Mouse (Mus musculus) CH12.LX (cell line): ENCODE measurements around the gene Ptpn11. TPM values are rescaled to one million over a fixed set of nuclear protein-coding genes. Genes with fewer than 3 reads are reported as not detected.

ENCODE experiments used
- DNase-seq: peaks from one replicate; pipeline ENCODE4 v3.0.0-alpha.2; 2013; ENCODE audit errors: extremely low read depth
- H3K27ac ChIP-seq: 2 replicates; pipeline ENCODE4 v1.5.1; 2012; ENCODE audit warnings: low read depth, mild to moderate bottlenecking, control low read depth, moderate library complexity; ENCODE audit not compliant: insufficient read depth
- H3K27me3 ChIP-seq: replicated peaks from 2 replicates; pipeline ENCODE3; 2012; ENCODE audit warnings: inconsistent platforms
- H3K36me3 ChIP-seq, 2 experiments: replicated peaks in 1 of 2; 2 replicates each; pipeline versions ENCODE3 to v1.6.1; 2012; ENCODE audit warnings: inconsistent platforms in 1 of 2, low read length in 1 of 2, mild to moderate bottlenecking in 1 of 2, mixed read lengths in 1 of 2, moderate library complexity in 1 of 2; ENCODE audit not compliant: control insufficient read depth in 1 of 2, insufficient read depth in 1 of 2
- H3K4me1 ChIP-seq, 2 experiments: 2 replicates each; pipeline ENCODE4 v1.6.1; 2012; ENCODE audit warnings: inconsistent platforms in 1 of 2, moderate library complexity in 1 of 2; ENCODE audit not compliant: insufficient read depth in 2 of 2, control insufficient read depth in 1 of 2
- H3K4me2 ChIP-seq: 2 replicates; pipeline ENCODE4 v1.6.1; 2012; ENCODE audit warnings: low read depth, mild to moderate bottlenecking, control low read depth; ENCODE audit not compliant: poor library complexity, insufficient read depth, severe bottlenecking
- H3K4me3 ChIP-seq, 3 experiments: fragments of 150-350 bp in 1 of 3; sonication (generic) in 1 of 3; replicated peaks in 1 of 3; 2 replicates each; pipeline versions ENCODE3 to v1.5.1; 2011 to 2012; ENCODE audit warnings: low read depth in 2 of 3, low read length in 2 of 3, mild to moderate bottlenecking in 2 of 3, moderate library complexity in 2 of 3, control low read depth in 1 of 3, improper control_type of control experiment in 1 of 3, inconsistent platforms in 1 of 3, mixed read lengths in 1 of 3; ENCODE audit not compliant: poor library complexity in 1 of 3
- H3K79me2 ChIP-seq: replicated peaks from 2 replicates; pipeline ENCODE4 v1.6.1; 2012; ENCODE audit warnings: mild to moderate bottlenecking, moderate library complexity; ENCODE audit not compliant: control insufficient read depth, poor library complexity, insufficient read depth, severe bottlenecking; ENCODE audit errors: extremely low read depth
- H3K9ac ChIP-seq: 2 replicates; pipeline ENCODE4 v1.6.1; 2012; ENCODE audit warnings: low read depth, mild to moderate bottlenecking, control low read depth, moderate library complexity; ENCODE audit not compliant: insufficient read depth
- H3K9me3 ChIP-seq: replicated peaks from 2 replicates; pipeline ENCODE3; 2012; ENCODE audit warnings: low read length, inconsistent platforms, mixed read lengths
- BHLHE40 ChIP-seq: IDR thresholded peaks from 2 replicates; pipeline ENCODE4 v1.6.1; 2011; ENCODE audit warnings: mild to moderate bottlenecking, low read depth, low read length, improper control_type of control experiment
- CHD1 ChIP-seq: IDR thresholded peaks from 2 replicates; pipeline ENCODE4 v1.6.1; 2012; ENCODE audit warnings: low read depth, low read length, improper control_type of control experiment, inconsistent platforms
- CTCF ChIP-seq, 2 experiments: IDR thresholded peaks in 1 of 2; conservative IDR thresholded peaks in 1 of 2; 2 replicates each; pipeline ENCODE4 v1.5.1; 2011 to 2012; ENCODE audit warnings: low read depth in 2 of 2, low read length in 2 of 2, improper control_type of control experiment in 1 of 2, inconsistent platforms in 1 of 2, mild to moderate bottlenecking in 1 of 2, moderate library complexity in 1 of 2
- E2F4 ChIP-seq: IDR thresholded peaks from 2 replicates; pipeline ENCODE4 v1.6.1; 2011; ENCODE audit warnings: low read depth, low read length, improper control_type of control experiment; ENCODE audit not compliant: insufficient replicate concordance
- ELF1 ChIP-seq: IDR thresholded peaks from 2 replicates; pipeline ENCODE4 v1.6.1; 2014; ENCODE audit warnings: low read depth, mild to moderate bottlenecking, inconsistent platforms, low read length, improper control_type of control experiment
- EP300 ChIP-seq: IDR thresholded peaks from 2 replicates; pipeline ENCODE4 v1.6.1; 2011; ENCODE audit warnings: low read length, improper control_type of control experiment
- ETS1 ChIP-seq: conservative IDR thresholded peaks from 2 replicates; pipeline ENCODE4 v1.6.1; 2012; ENCODE audit warnings: low read depth, mild to moderate bottlenecking, inconsistent platforms, low read length, improper control_type of control experiment, moderate library complexity
- GABPA ChIP-seq: IDR thresholded peaks from 2 replicates; pipeline ENCODE4 v1.6.1; 2012; ENCODE audit warnings: low read depth, low read length, improper control_type of control experiment, inconsistent platforms; ENCODE audit not compliant: insufficient replicate concordance
- HCFC1 ChIP-seq: IDR thresholded peaks from 2 replicates; pipeline ENCODE4 v1.6.1; 2012; ENCODE audit warnings: low read depth, mild to moderate bottlenecking, inconsistent platforms, low read length, improper control_type of control experiment
- IRF4 ChIP-seq: IDR thresholded peaks from 2 replicates; pipeline ENCODE4 v1.6.1; 2014; ENCODE audit warnings: low read depth, mild to moderate bottlenecking, inconsistent platforms, low read length, improper control_type of control experiment
- JUN ChIP-seq: IDR thresholded peaks from 2 replicates; pipeline ENCODE4 v1.6.1; 2011; ENCODE audit warnings: low read depth, mild to moderate bottlenecking, low read length, improper control_type of control experiment, moderate library complexity; ENCODE audit not compliant: insufficient read depth
- MAFK ChIP-seq: IDR thresholded peaks from 2 replicates; pipeline ENCODE4 v1.6.1; 2011; ENCODE audit warnings: low read length, improper control_type of control experiment; ENCODE audit not compliant: insufficient replicate concordance
- MAX ChIP-seq: IDR thresholded peaks from 2 replicates; pipeline ENCODE4 v1.6.1; 2011; ENCODE audit warnings: low read length, improper control_type of control experiment
- MAZ ChIP-seq: IDR thresholded peaks from 2 replicates; pipeline ENCODE4 v1.6.1; 2012; ENCODE audit warnings: low read depth, mild to moderate bottlenecking, inconsistent platforms, low read length, improper control_type of control experiment, moderate library complexity
- MEF2A ChIP-seq: IDR thresholded peaks from 2 replicates; pipeline ENCODE4 v1.6.1; 2014; ENCODE audit warnings: low read depth, mild to moderate bottlenecking, inconsistent platforms, low read length, improper control_type of control experiment, borderline replicate concordance
- NELFE ChIP-seq: IDR thresholded peaks from 2 replicates; pipeline ENCODE4 v1.6.1; 2011; ENCODE audit warnings: low read depth, low read length, improper control_type of control experiment
- NRF1 ChIP-seq: IDR thresholded peaks from 2 replicates; pipeline ENCODE4 v1.6.1; 2014; ENCODE audit warnings: low read depth, mild to moderate bottlenecking, inconsistent platforms, low read length, improper control_type of control experiment, moderate library complexity
- PAX5 ChIP-seq: IDR thresholded peaks from 2 replicates; pipeline ENCODE4 v1.6.1; 2012; ENCODE audit warnings: low read length, inconsistent platforms, mixed read lengths
- POLR2A ChIP-seq: IDR thresholded peaks from 2 replicates; pipeline ENCODE4 v1.6.1; 2011; ENCODE audit warnings: low read depth, mild to moderate bottlenecking, improper control_type of control experiment, low read length
- POLR2AphosphoS2 ChIP-seq: IDR thresholded peaks from 2 replicates; pipeline ENCODE4 v1.6.1; 2011; ENCODE audit warnings: low read depth, low read length, improper control_type of control experiment
- RCOR1 ChIP-seq: conservative IDR thresholded peaks from 2 replicates; pipeline ENCODE4 v1.6.1; 2012; ENCODE audit warnings: low read depth, mild to moderate bottlenecking, inconsistent platforms, low read length, improper control_type of control experiment
- SMC3 ChIP-seq: IDR thresholded peaks from 2 replicates; pipeline ENCODE4 v1.6.1; 2011; ENCODE audit warnings: low read depth, low read length, improper control_type of control experiment
- USF1 ChIP-seq: IDR thresholded peaks from 2 replicates; pipeline ENCODE4 v1.6.1; 2014; ENCODE audit warnings: low read depth, mild to moderate bottlenecking, inconsistent platforms, low read length, improper control_type of control experiment
- ZMIZ1 ChIP-seq: IDR thresholded peaks from 2 replicates; pipeline ENCODE4 v1.6.1; 2012; ENCODE audit warnings: low read depth, mild to moderate bottlenecking, inconsistent platforms, low read length, improper control_type of control experiment
- ZNF384 ChIP-seq: IDR thresholded peaks from 2 replicates; pipeline ENCODE4 v1.6.1; 2012; ENCODE audit warnings: low read depth, low read length, improper control_type of control experiment, inconsistent platforms
- dilution Hi-C: fragments of 300-500 bp; cut with MboI; formaldehyde crosslinking; loops from 2 replicates; pipeline ENCODE4 v1.14.3; 2020; ENCODE audit warnings: low sequenced_read_pairs; ENCODE audit not compliant: extremely low pct_unique_long_range_greater_than_20kb, extremely low pct_ligation_motif_present
- in situ Hi-C: fragments of 300-500 bp; cut with MboI; formaldehyde crosslinking; loops from 3 replicates; pipeline ENCODE4 v1.14.3; 2019; ENCODE audit warnings: low sequenced_read_pairs, low pct_ligation_motif_present, low pct_unique_long_range_greater_than_20kb, mixed read lengths
- polyA plus RNA-seq: library from polyadenylated mRNA; unstranded; fragments of >175 nt; gene quantifications from 2 replicates; pipeline ENCODE4 v1.2.1, GENCODE M21; 2012; ENCODE audit warnings: low read depth; ENCODE audit not compliant: insufficient read length
- total RNA-seq, 2 experiments: library from RNA; depleted of rRNA; stranded (reverse); fragments of 300-350 nt in 1 of 2; fragments of >200 nt in 1 of 2; gene quantifications; 2 replicates each; pipeline ENCODE4 v1.2.3; 2012 to 2014

Ptpn11 gene
- total and polyA plus RNA-seq, 3 experiments: 33.2 to 62.8 (median 44.6) TPM

DNA sequence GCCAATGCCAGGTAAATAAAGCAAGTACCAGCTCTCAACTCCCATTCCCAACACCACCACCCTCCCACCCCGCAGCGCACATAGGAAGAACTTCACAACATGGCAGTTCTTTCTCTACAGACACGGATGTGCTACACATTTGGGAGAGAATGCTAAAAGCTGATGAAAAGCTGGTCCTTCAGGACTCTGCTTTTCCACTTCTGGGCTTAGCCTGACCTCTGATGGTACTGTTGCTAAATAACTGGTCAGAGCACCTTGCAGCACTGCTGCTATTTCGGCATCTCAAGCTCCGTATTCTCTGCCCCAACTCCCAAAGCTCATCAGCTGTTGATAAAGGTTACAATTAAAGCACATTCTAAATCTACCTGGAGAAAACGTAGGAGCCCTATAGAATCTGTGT lies 24.3 kb downstream of the Ptpn11 start:
- Histone ChIP-seq H3K36me3 (peaks cover 67 to 82% of the 10 kb centered on the region in 2 experiments), H3K9ac (no peak overlapping the region), H3K4me3 (no peak overlapping the region), H3K79me2 (no peaks in the 10 kb centered on the region), H3K4me2 (no peak overlapping the region), H3K9me3 (no peaks in the 10 kb centered on the region), H3K27ac (no peak overlapping the region), H3K4me1 (no peaks in the 10 kb centered on the region), H3K27me3 (no peaks in the 10 kb centered on the region)
- dilution Hi-C loops (no loop called here), in situ Hi-C loops (no loop called here)
- no peak for TF ChIP-seq MAFK
- no peak for TF ChIP-seq GABPA
- TF ChIP-seq ETS1: no peak
- no peak for TF ChIP-seq ZMIZ1
- no peak for TF ChIP-seq POLR2A
- no peak for TF ChIP-seq IRF4
- no peak for TF ChIP-seq E2F4
- no peak for TF ChIP-seq MEF2A
- no peak for TF ChIP-seq MAX
- no peak for TF ChIP-seq CTCF (conservative IDR thresholded peaks at IDR 0.05 in 1 of 2, IDR thresholded peaks at IDR 0.05 in 1 of 2; ENCODE audit: low read depth in 2 of 2, low read length in 2 of 2)
- TF ChIP-seq NRF1: no peak
- no peak for TF ChIP-seq BHLHE40
- TF ChIP-seq USF1: no peak
- TF ChIP-seq JUN: no peak
- no peak for TF ChIP-seq ELF1
- TF ChIP-seq HCFC1: no peak
- TF ChIP-seq ZNF384: no peak
- TF ChIP-seq NELFE: no peak
- no peak for TF ChIP-seq POLR2AphosphoS2
- no peak for TF ChIP-seq CHD1
- no peak for DNase-seq

- Histone ChIP-seq H3K79me2 (no peaks in the 10 kb centered on the region), H3K9ac (no peak overlapping the region), H3K9me3 (no peaks in the 10 kb centered on the region), H3K4me3 (no peak overlapping the region), H3K4me2 (no peak overlapping the region), H3K36me3 (peaks cover 83 to 95% of the 10 kb centered on the region in 2 experiments)
- dilution Hi-C loops (no loop called here), in situ Hi-C loops (no loop called here)
- DNase-seq: no peak
- TF ChIP-seq EP300 (no peak), RCOR1 (no peak), SMC3 (no peak), MAZ (no peak), PAX5 (no peak)
- TF ChIP-seq, all 38 proteins: peak for 0
- no peaks in the 10 kb centered on the region for H3K27me3 ChIP-seq
- no peak overlapping the region for H3K27ac ChIP-seq
- H3K4me1 ChIP-seq: peaks cover 0 to 13% of the 10 kb centered on the region in 2 experiments; a peak in 1 of 4 replicates
These were observed 28.3 kb downstream of the Ptpn11 start for GRCm38 (mm10) chr5:121162923-121163322.
